Mouse (Mus musculus): Measurements from ENCODE around the gene Gatad2a. TPM values are rescaled to one million over a fixed set of nuclear protein-coding genes. Genes with fewer than 3 reads are reported as not detected.
A peak's percentile ranks its signal among the peaks of the same experiment; 100 is the strongest.

Gatad2a gene
- polyA plus RNA-seq, 1 experiment from 2014 or later, result 55.6 TPM

DNA sequence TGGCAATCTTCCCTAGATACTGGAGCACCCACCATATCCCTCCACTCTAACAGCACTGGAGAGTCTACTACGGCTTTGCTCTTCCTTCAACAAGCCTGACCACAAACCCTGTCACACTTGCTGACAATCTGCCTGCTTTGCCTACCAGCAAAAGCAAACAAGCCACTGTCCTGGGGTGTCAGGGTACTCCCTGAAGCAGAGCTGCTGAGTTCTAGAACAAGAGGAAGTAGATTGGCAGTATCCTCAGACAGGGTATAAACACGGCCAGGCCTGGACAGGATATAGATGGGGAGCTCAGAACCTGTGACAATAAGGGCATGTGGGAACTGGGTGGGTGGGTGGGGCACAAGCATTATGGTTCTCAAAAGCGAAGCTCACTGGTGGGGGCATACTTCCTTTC, 58.7 kb downstream of the Gatad2a start:
- H3K9me3 ChIP-seq (replicated peaks), result no peaks in the 10 kb centered on the region
- H3K4me3 ChIP-seq, result no peak overlapping the region
- no peaks in the 10 kb centered on the region for H3K27me3 ChIP-seq (replicated peaks)
- peak overlapping the region; percentile 96; the same call in 1 of the 2 replicates for H3K27ac ChIP-seq (ENCODE audit: poor library complexity, severe bottlenecking)
- 74% methylated on average over 3 of the region's 3 CpGs for whole genome bisulfite sequencing
- H3K9ac ChIP-seq, result no peak overlapping the region
- ATAC-seq (ENCODE audit: insufficient number of reproducible peaks, low FRiP score), result no peak
- peaks cover 79% of the 10 kb centered on the region for H3K4me1 ChIP-seq (replicated peaks)
- H3K4me2 ChIP-seq, result no peak overlapping the region
- H3K36me3 ChIP-seq, result peaks cover 22% of the 10 kb centered on the region

GRCm38 (mm10) chr8:69936050-69936794, 60.0 kb downstream of the Gatad2a start:
- Histone ChIP-seq H3K27ac (ENCODE audit: poor library complexity, severe bottlenecking) (peak overlapping the region; percentile 96), H3K9me3 (replicated peaks) (no peaks in the 10 kb centered on the region), H3K4me1 (replicated peaks) (peaks cover 75% of the 10 kb centered on the region), H3K4me2 (no peak overlapping the region), H3K36me3 (peaks cover 22% of the 10 kb centered on the region), H3K27me3 (replicated peaks) (no peaks in the 10 kb centered on the region), H3K4me3 (no peak overlapping the region), H3K9ac (peak overlapping the region; percentile 53; the same call in 1 of the 2 replicates)
- ATAC-seq (ENCODE audit: insufficient number of reproducible peaks, low FRiP score), result peak; percentile 86
- WGBS, result 45% methylated on average over 7 of the region's 7 CpGs

DNA sequence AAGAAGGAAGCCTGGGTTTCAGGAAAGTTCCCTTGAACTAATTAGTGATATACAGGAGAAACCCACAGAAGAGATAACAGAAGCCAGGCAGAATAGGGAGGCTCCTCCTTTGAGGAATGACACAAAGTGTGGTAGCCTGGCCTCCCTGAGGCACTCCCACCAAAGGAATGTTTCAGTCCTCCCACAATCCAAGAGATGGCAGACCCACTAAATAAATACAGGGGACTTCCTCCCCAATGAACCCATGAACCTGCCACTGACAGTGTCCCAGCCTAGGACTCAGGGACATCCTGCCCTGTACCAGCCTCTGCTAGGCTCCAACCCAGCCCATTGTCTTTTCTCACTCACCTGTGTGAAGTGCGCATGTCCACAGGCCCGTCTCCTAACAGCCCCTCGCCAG, 60.8 kb downstream of the Gatad2a start:
- WGBS, result 82% methylated on average over 3 of the region's 3 CpGs
- peaks cover 22% of the 10 kb centered on the region for H3K36me3 ChIP-seq
- peak overlapping the region; percentile 96 for H3K27ac ChIP-seq (ENCODE audit: poor library complexity, severe bottlenecking)
- no peaks in the 10 kb centered on the region for H3K9me3 ChIP-seq (replicated peaks)
- no peak overlapping the region for H3K4me3 ChIP-seq
- ATAC-seq (ENCODE audit: insufficient number of reproducible peaks, low FRiP score), result no peak
- H3K9ac ChIP-seq, result no peak overlapping the region
- H3K27me3 ChIP-seq (replicated peaks), result no peaks in the 10 kb centered on the region
- H3K4me1 ChIP-seq (replicated peaks), result peaks cover 67% of the 10 kb centered on the region
- no peak overlapping the region for H3K4me2 ChIP-seq

- no peak for ATAC-seq (ENCODE audit: insufficient number of reproducible peaks, low FRiP score)
- WGBS, result 66% methylated on average over 5 of the region's 5 CpGs
- Histone ChIP-seq H3K4me3 (no peak overlapping the region), H3K36me3 (peaks cover 22% of the 10 kb centered on the region), H3K4me2 (no peak overlapping the region), H3K9me3 (replicated peaks) (no peaks in the 10 kb centered on the region), H3K9ac (peak overlapping the region; percentile 31), H3K27me3 (replicated peaks) (no peaks in the 10 kb centered on the region), H3K4me1 (replicated peaks) (peaks cover 59% of the 10 kb centered on the region), H3K27ac (ENCODE audit: poor library complexity, severe bottlenecking) (peak overlapping the region; percentile 26; the same call in 1 of the 2 replicates)
Observed at GRCm38 (mm10) chr8:69934582-69934981, 61.6 kb downstream of the Gatad2a start.

GRCm38 (mm10) chr8:69933811-69934210, 62.4 kb downstream of the Gatad2a start:
- Histone ChIP-seq H3K9ac (no peak overlapping the region), H3K36me3 (peaks cover 22% of the 10 kb centered on the region), H3K4me3 (no peak overlapping the region), H3K4me1 (replicated peaks) (peaks cover 52% of the 10 kb centered on the region), H3K9me3 (replicated peaks) (no peaks in the 10 kb centered on the region), H3K27me3 (replicated peaks) (no peaks in the 10 kb centered on the region), H3K4me2 (no peak overlapping the region), H3K27ac (ENCODE audit: poor library complexity, severe bottlenecking) (no peak overlapping the region)
- WGBS, result 57% methylated on average over 2 of the region's 2 CpGs
- ATAC-seq (ENCODE audit: insufficient number of reproducible peaks, low FRiP score), result no peak

GRCm38 (mm10) chr8:69926901-69927300, 69.3 kb downstream of the Gatad2a start:
- H3K4me3 ChIP-seq, result no peak overlapping the region
- H3K36me3 ChIP-seq, result 0 out of 2 replicates have a peak, but pooled peaks cover 10% of the 10 kb centered on the region
- H3K4me1 ChIP-seq (replicated peaks), result peaks cover 32% of the 10 kb centered on the region
- no peaks in the 10 kb centered on the region for H3K9me3 ChIP-seq (replicated peaks)
- no peaks in the 10 kb centered on the region for H3K27me3 ChIP-seq (replicated peaks)
- H3K9ac ChIP-seq, result no peak overlapping the region
- H3K4me2 ChIP-seq, result no peak overlapping the region
- ATAC-seq (ENCODE audit: insufficient number of reproducible peaks, low FRiP score), result no peak
- no peak overlapping the region for H3K27ac ChIP-seq (ENCODE audit: poor library complexity, severe bottlenecking)

- H3K27me3 ChIP-seq (replicated peaks), result no peaks in the 10 kb centered on the region
- no peak overlapping the region for H3K9ac ChIP-seq
- WGBS, result 13% methylated on average over 1 of the region's 1 CpGs
- H3K4me3 ChIP-seq, result no peak overlapping the region
- H3K36me3 ChIP-seq, result 0 out of 2 replicates have a peak, but pooled peaks cover 10% of the 10 kb centered on the region
- H3K4me1 ChIP-seq (replicated peaks), result peaks cover 58% of the 10 kb centered on the region
- ATAC-seq (ENCODE audit: insufficient number of reproducible peaks, low FRiP score), result no peak
- no peak overlapping the region for H3K4me2 ChIP-seq
- no peak overlapping the region for H3K27ac ChIP-seq (ENCODE audit: poor library complexity, severe bottlenecking)
- H3K9me3 ChIP-seq (replicated peaks), result no peaks in the 10 kb centered on the region
Observed at GRCm38 (mm10) chr8:69923986-69924385, 72.2 kb downstream of the Gatad2a start.

- Histone ChIP-seq H3K27me3 (replicated peaks) (no peaks in the 10 kb centered on the region), H3K36me3 (peaks cover 19% of the 10 kb centered on the region), H3K9ac (0 out of 2 replicates have a peak overlapping the region, but pooled peaks have one; percentile 35), H3K9me3 (replicated peaks) (no peaks in the 10 kb centered on the region), H3K4me1 (replicated peaks) (peaks cover 65% of the 10 kb centered on the region), H3K27ac (ENCODE audit: poor library complexity, severe bottlenecking) (peak overlapping the region; percentile 44; the same call in 1 of the 2 replicates), H3K4me3 (no peak overlapping the region), H3K4me2 (no peak overlapping the region)
- 90% methylated on average over 2 of the region's 2 CpGs for WGBS
- ATAC-seq (ENCODE audit: insufficient number of reproducible peaks, low FRiP score), result no peak
Observed at GRCm38 (mm10) chr8:69921141-69921540, 75.0 kb downstream of the Gatad2a start.

GRCm38 (mm10) chr8:69919876-69920662, 76.1 kb downstream of the Gatad2a start:
- Histone ChIP-seq H3K27me3 (replicated peaks) (no peaks in the 10 kb centered on the region), H3K4me1 (replicated peaks) (peaks cover 68% of the 10 kb centered on the region), H3K4me2 (0 out of 2 replicates have a peak overlapping the region, but pooled peaks have one; percentile 1), H3K9me3 (replicated peaks) (no peaks in the 10 kb centered on the region), H3K4me3 (no peak overlapping the region), H3K9ac (peak overlapping the region; percentile 35; the same call in 1 of the 2 replicates), H3K27ac (ENCODE audit: poor library complexity, severe bottlenecking) (peak overlapping the region; percentile 44), H3K36me3 (peaks cover 29% of the 10 kb centered on the region)
- ATAC-seq (ENCODE audit: insufficient number of reproducible peaks, low FRiP score), result peak; percentile 64
- WGBS, result 39% methylated on average over 11 of the region's 11 CpGs

GRCm38 (mm10) chr8:69919010-69919409, 77.2 kb downstream of the Gatad2a start:
- Histone ChIP-seq H3K4me2 (no peak overlapping the region), H3K27ac (ENCODE audit: poor library complexity, severe bottlenecking) (peak overlapping the region; percentile 22; the same call in 1 of the 2 replicates), H3K4me1 (replicated peaks) (peaks cover 73% of the 10 kb centered on the region), H3K4me3 (no peak overlapping the region), H3K9ac (no peak overlapping the region), H3K36me3 (peaks cover 40% of the 10 kb centered on the region), H3K27me3 (replicated peaks) (no peaks in the 10 kb centered on the region), H3K9me3 (replicated peaks) (no peaks in the 10 kb centered on the region)
- 0 out of 2 replicates have a peak, but pooled peaks have one; percentile 12 for ATAC-seq (ENCODE audit: insufficient number of reproducible peaks, low FRiP score)
- WGBS, result 50% methylated on average over 1 of the region's 1 CpGs

- no peak overlapping the region for H3K4me2 ChIP-seq
- no peaks in the 10 kb centered on the region for H3K27me3 ChIP-seq (replicated peaks)
- H3K36me3 ChIP-seq, result peaks cover 45% of the 10 kb centered on the region
- H3K9ac ChIP-seq, result no peak overlapping the region
- no peak overlapping the region for H3K27ac ChIP-seq (ENCODE audit: poor library complexity, severe bottlenecking)
- no peak for ATAC-seq (ENCODE audit: insufficient number of reproducible peaks, low FRiP score)
- no peak overlapping the region for H3K4me3 ChIP-seq
- no peaks in the 10 kb centered on the region for H3K9me3 ChIP-seq (replicated peaks)
- H3K4me1 ChIP-seq (replicated peaks), result peaks cover 68% of the 10 kb centered on the region
Observed at GRCm38 (mm10) chr8:69918506-69918905, 77.7 kb downstream of the Gatad2a start.

All from heart, embryonic 12.5 days (tissue).